Mouse (Mus musculus) embryonic facial prominence, embryonic 13.5 days (tissue): Measurements from ENCODE around the gene Asic2. TPM values are rescaled to one million over a fixed set of nuclear protein-coding genes. Genes with fewer than 3 reads are reported as not detected.

Source experiments
- ATAC-seq: fragments of 200-750 bp; cut with Nextera tagmentation; 2 replicates; pipeline ENCODE4 v1.8.0; 2017; ENCODE audit warnings: low read depth; ENCODE audit not compliant: insufficient number of reproducible peaks, insufficient read depth, low FRiP score, low TSS enrichment
- H3K27ac ChIP-seq: fragments of 300-500 bp; sonication (generic); 2 replicates; pipeline ENCODE4 v1.5.1; 2015; ENCODE audit warnings: moderate library complexity, mild to moderate bottlenecking, inconsistent platforms
- H3K27me3 ChIP-seq: fragments of 300-500 bp; sonication (generic); 2 replicates; pipeline ENCODE4 v1.6.1; 2015; ENCODE audit warnings: mild to moderate bottlenecking, inconsistent platforms
- H3K36me3 ChIP-seq: fragments of 300-500 bp; sonication (generic); 2 replicates; pipeline ENCODE4 v1.6.1; 2015; ENCODE audit warnings: mild to moderate bottlenecking, inconsistent platforms
- H3K4me1 ChIP-seq: fragments of 300-500 bp; sonication (generic); 2 replicates; pipeline ENCODE4 v1.6.1; 2015; ENCODE audit warnings: inconsistent platforms
- H3K4me2 ChIP-seq: fragments of 300-500 bp; sonication (generic); 2 replicates; pipeline ENCODE4 v1.6.1; 2015; ENCODE audit warnings: moderate library complexity, mild to moderate bottlenecking, inconsistent platforms
- H3K4me3 ChIP-seq: fragments of 300-500 bp; sonication (generic); 2 replicates; pipeline ENCODE4 v1.5.1; 2015; ENCODE audit warnings: mild to moderate bottlenecking, inconsistent platforms
- H3K9ac ChIP-seq: fragments of 300-500 bp; sonication (generic); 2 replicates; pipeline ENCODE4 v1.6.1; 2015; ENCODE audit warnings: mild to moderate bottlenecking, inconsistent platforms
- H3K9me3 ChIP-seq: fragments of 300-500 bp; sonication (generic); 2 replicates; pipeline ENCODE4 v1.6.1; 2016; ENCODE audit warnings: inconsistent platforms
- WGBS: fragments of 180-500 bp; shearing (Covaris S2); methylation state at CpG from one replicate; pipeline ENCODE4 v1.1.7; 2015; ENCODE audit warnings: mixed read lengths; 5-methylcytosine and 5-hydroxymethylcytosine counted together
- polyA plus RNA-seq: library from polyadenylated mRNA; unstranded; fragments of >200 nt; fragmentation: Nextera tagmentation; extraction: Ambion mirVana; gene quantifications from 2 replicates; pipeline ENCODE4 v1.2.1, GENCODE M21; 2015

Gene Asic2
- polyA plus RNA-seq, 1 experiment from 2014 or later, result 0.60 TPM

- Histone ChIP-seq H3K36me3 (no peaks in the 10 kb centered on the region), H3K4me3 (no peak overlapping the region), H3K27ac (no peak overlapping the region), H3K27me3 (peaks cover 3% of the 10 kb centered on the region; the same call in 1 of the 2 replicates), H3K4me2 (no peak overlapping the region), H3K9ac (no peak overlapping the region), H3K9me3 (no peaks in the 10 kb centered on the region), H3K4me1 (peaks cover 16% of the 10 kb centered on the region)
- ATAC-seq, result no peak
- 70% methylated on average over 5 of the region's 5 CpGs for WGBS
Observed at GRCm38 (mm10) chr11:81769691-81770260, 198.5 kb downstream of the Asic2 start.

- Histone ChIP-seq H3K4me3 (no peak overlapping the region), H3K9ac (no peak overlapping the region), H3K27ac (no peak overlapping the region), H3K36me3 (no peaks in the 10 kb centered on the region), H3K27me3 (peaks cover 3% of the 10 kb centered on the region; the same call in 1 of the 2 replicates), H3K4me1 (peaks cover 20% of the 10 kb centered on the region), H3K4me2 (no peak overlapping the region), H3K9me3 (no peaks in the 10 kb centered on the region)
- 84% methylated on average over 2 of the region's 2 CpGs for WGBS
- no peak for ATAC-seq
Observed at GRCm38 (mm10) chr11:81768305-81768704, 200.0 kb downstream of the Asic2 start.

- H3K9ac ChIP-seq, result no peak overlapping the region
- H3K4me1 ChIP-seq, result peaks cover 20% of the 10 kb centered on the region
- H3K4me2 ChIP-seq, result no peak overlapping the region
- 45% methylated on average over 1 of the region's 1 CpGs for WGBS
- H3K4me3 ChIP-seq, result no peak overlapping the region
- no peak for ATAC-seq
- H3K9me3 ChIP-seq, result no peaks in the 10 kb centered on the region
- no peak overlapping the region for H3K27ac ChIP-seq
- peaks cover 3% of the 10 kb centered on the region; the same call in 1 of the 2 replicates for H3K27me3 ChIP-seq
- H3K36me3 ChIP-seq, result no peaks in the 10 kb centered on the region
Observed at GRCm38 (mm10) chr11:81767781-81768180, 200.5 kb downstream of the Asic2 start.

GRCm38 (mm10) chr11:81765288-81765687 is 203.0 kb downstream of the Asic2 start:
- WGBS, result 29% methylated on average over 5 of the region's 5 CpGs
- Histone ChIP-seq H3K4me1 (peaks cover 9% of the 10 kb centered on the region), H3K27me3 (peaks cover 3% of the 10 kb centered on the region; the same call in 1 of the 2 replicates), H3K9ac (no peak overlapping the region), H3K27ac (peak overlapping the region; percentile 60), H3K4me3 (no peak overlapping the region), H3K36me3 (no peaks in the 10 kb centered on the region), H3K4me2 (no peak overlapping the region), H3K9me3 (no peaks in the 10 kb centered on the region)
- ATAC-seq, result no peak

GRCm38 (mm10) chr11:81764778-81765177 is 203.5 kb downstream of the Asic2 start:
- Histone ChIP-seq H3K4me3 (no peak overlapping the region), H3K4me2 (no peak overlapping the region), H3K36me3 (no peaks in the 10 kb centered on the region), H3K9me3 (no peaks in the 10 kb centered on the region), H3K27me3 (peaks cover 3% of the 10 kb centered on the region; the same call in 1 of the 2 replicates), H3K9ac (no peak overlapping the region), H3K27ac (peak overlapping the region; percentile 60), H3K4me1 (peaks cover 9% of the 10 kb centered on the region)
- WGBS, result 18% methylated on average over 3 of the region's 3 CpGs
- no peak for ATAC-seq

GRCm38 (mm10) chr11:81757221-81757620 is 211.0 kb downstream of the Asic2 start:
- no peak overlapping the region for H3K4me3 ChIP-seq
- no peak overlapping the region for H3K4me2 ChIP-seq
- WGBS, result 79% methylated on average over 4 of the region's 4 CpGs
- no peaks in the 10 kb centered on the region for H3K4me1 ChIP-seq
- ATAC-seq, result no peak
- H3K9ac ChIP-seq, result no peak overlapping the region
- H3K27me3 ChIP-seq, result no peaks in the 10 kb centered on the region
- no peaks in the 10 kb centered on the region for H3K36me3 ChIP-seq
- no peaks in the 10 kb centered on the region for H3K9me3 ChIP-seq
- H3K27ac ChIP-seq, result no peak overlapping the region

- Histone ChIP-seq H3K27ac (no peak overlapping the region), H3K4me3 (no peak overlapping the region), H3K4me2 (no peak overlapping the region), H3K9ac (no peak overlapping the region), H3K36me3 (no peaks in the 10 kb centered on the region), H3K4me1 (no peaks in the 10 kb centered on the region), H3K9me3 (no peaks in the 10 kb centered on the region), H3K27me3 (no peaks in the 10 kb centered on the region)
- 87% methylated on average over 5 of the region's 5 CpGs for WGBS
- ATAC-seq, result no peak
Observed at GRCm38 (mm10) chr11:81750876-81751275, 217.4 kb downstream of the Asic2 start.

GRCm38 (mm10) chr11:81750016-81750415 is 218.2 kb downstream of the Asic2 start:
- H3K27me3 ChIP-seq, result no peaks in the 10 kb centered on the region
- 86% methylated on average over 1 of the region's 1 CpGs for WGBS

GRCm38 (mm10) chr11:81738995-81739394 is 229.3 kb downstream of the Asic2 start:
- ATAC-seq, result no peak
- Histone ChIP-seq H3K4me1 (peaks cover 8% of the 10 kb centered on the region), H3K27me3 (no peaks in the 10 kb centered on the region), H3K27ac (no peak overlapping the region), H3K4me2 (no peak overlapping the region), H3K9me3 (no peaks in the 10 kb centered on the region), H3K36me3 (no peaks in the 10 kb centered on the region), H3K4me3 (no peak overlapping the region), H3K9ac (no peak overlapping the region)
- WGBS, result 38% methylated on average over 3 of the region's 3 CpGs

More at GRCm38 (mm10) chr11:81750016-81750415, 218.2 kb downstream of the Asic2 start:
- no peaks in the 10 kb centered on the region for H3K9me3 ChIP-seq
- no peaks in the 10 kb centered on the region for H3K4me1 ChIP-seq
- ATAC-seq, result no peak
- no peak overlapping the region for H3K27ac ChIP-seq
- no peak overlapping the region for H3K9ac ChIP-seq
- H3K36me3 ChIP-seq, result no peaks in the 10 kb centered on the region
- H3K4me2 ChIP-seq, result no peak overlapping the region
- H3K4me3 ChIP-seq, result no peak overlapping the region

GRCm38 (mm10) chr11:81737777-81738176 is 230.5 kb downstream of the Asic2 start:
- H3K4me1 ChIP-seq, result peaks cover 8% of the 10 kb centered on the region
- no peaks in the 10 kb centered on the region for H3K27me3 ChIP-seq
- ATAC-seq, result no peak
- H3K9me3 ChIP-seq, result no peaks in the 10 kb centered on the region
- H3K4me2 ChIP-seq, result no peak overlapping the region
- H3K36me3 ChIP-seq, result no peaks in the 10 kb centered on the region
- no peak overlapping the region for H3K27ac ChIP-seq
- H3K4me3 ChIP-seq, result no peak overlapping the region
- WGBS, result 66% methylated on average over 3 of the region's 3 CpGs
- no peak overlapping the region for H3K9ac ChIP-seq

GRCm38 (mm10) chr11:81722071-81722470 is 246.2 kb downstream of the Asic2 start:
- Histone ChIP-seq H3K4me2 (no peak overlapping the region), H3K9ac (no peak overlapping the region), H3K27ac (no peak overlapping the region), H3K9me3 (no peaks in the 10 kb centered on the region), H3K27me3 (no peaks in the 10 kb centered on the region), H3K4me1 (no peaks in the 10 kb centered on the region), H3K36me3 (no peaks in the 10 kb centered on the region), H3K4me3 (no peak overlapping the region)
- ATAC-seq, result no peak
- 78% methylated on average over 2 of the region's 2 CpGs for WGBS

GRCm38 (mm10) chr11:81714801-81715200 is 253.5 kb downstream of the Asic2 start:
- no peaks in the 10 kb centered on the region for H3K27me3 ChIP-seq
- H3K27ac ChIP-seq, result peak overlapping the region; percentile 80
- peaks cover 33% of the 10 kb centered on the region for H3K4me1 ChIP-seq
- no peak overlapping the region for H3K9ac ChIP-seq
- H3K4me2 ChIP-seq, result no peak overlapping the region
- H3K9me3 ChIP-seq, result no peaks in the 10 kb centered on the region
- H3K4me3 ChIP-seq, result no peak overlapping the region
- ATAC-seq, result no peak
- no peaks in the 10 kb centered on the region for H3K36me3 ChIP-seq
- WGBS, result 23% methylated on average over 4 of the region's 4 CpGs
